Mouse (Mus musculus): ENCODE measurements around the gene Klf7. TPM values are rescaled to one million over a fixed set of nuclear protein-coding genes. Genes with fewer than 3 reads are reported as not detected.
A peak's percentile ranks its signal among the peaks of the same experiment; 100 is the strongest.

The Klf7 gene
- polyA plus RNA-seq, 1 experiment from 2014 or later = 40.9 TPM

DNA sequence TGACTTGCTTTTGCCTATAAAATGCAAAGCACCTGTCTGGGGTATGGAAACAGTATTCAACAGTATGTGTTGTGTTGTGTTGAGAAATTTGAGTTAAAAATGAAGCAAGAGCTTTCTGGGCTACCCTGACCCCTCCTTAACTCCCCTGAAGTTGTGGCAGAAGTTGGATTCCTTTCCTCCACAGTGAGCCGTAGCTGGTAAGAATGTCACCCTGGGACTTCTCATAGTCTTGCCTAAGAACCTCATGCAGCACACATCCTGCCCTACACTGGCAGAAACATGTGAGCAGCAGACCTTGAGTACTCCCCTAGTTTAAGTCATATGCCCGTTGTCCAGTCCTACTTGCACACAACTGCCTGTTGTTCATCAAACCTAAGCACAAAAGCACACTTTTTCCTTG is 4.7 kb upstream of the Klf7 start:
- TF ChIP-seq CTCF (IDR thresholded peaks at IDR 0.05) (no peak), EP300 (IDR thresholded peaks at IDR 0.05) (no peak)
- no peaks in the 10 kb centered on the region for H3K27me3 ChIP-seq (replicated peaks; ENCODE audit: insufficient read depth, low read length)
- H3K27ac ChIP-seq (ENCODE audit: low read length) = no peak overlapping the region
- no peak overlapping the region for H3K4me2 ChIP-seq (replicated peaks; ENCODE audit: low read depth, low read length)
- H3K4me3 ChIP-seq (ENCODE audit: low read depth, low read length) = no peak overlapping the region
- WGBS = 77% methylated on average over 2 of the region's 2 CpGs
- no peaks in the 10 kb centered on the region for H3K9me3 ChIP-seq (ENCODE audit: low read length)
- no peaks in the 10 kb centered on the region for H3K36me3 ChIP-seq (ENCODE audit: insufficient read depth, low read length)
- no peaks in the 10 kb centered on the region for H3K4me1 ChIP-seq (ENCODE audit: insufficient read depth, low read depth, low read length)
- ATAC-seq (no peak), DNase-seq (ENCODE audit: low spot score) (no peak)
- no peak overlapping the region for H3K9ac ChIP-seq (replicated peaks; ENCODE audit: low read depth)

- Histone ChIP-seq H3K4me3 (ENCODE audit: low read depth, low read length) (peak overlapping the region; percentile 94), H3K4me2 (replicated peaks; ENCODE audit: low read depth, low read length) (peak overlapping the region; percentile 70), H3K27me3 (replicated peaks; ENCODE audit: insufficient read depth, low read length) (no peaks in the 10 kb centered on the region), H3K36me3 (ENCODE audit: insufficient read depth, low read length) (no peaks in the 10 kb centered on the region), H3K9me3 (ENCODE audit: low read length) (no peaks in the 10 kb centered on the region), H3K9ac (replicated peaks; ENCODE audit: low read depth) (peak overlapping the region; percentile 100), H3K4me1 (ENCODE audit: insufficient read depth, low read depth, low read length) (no peaks in the 10 kb centered on the region), H3K27ac (ENCODE audit: low read length) (peak overlapping the region; percentile 100)
- WGBS = 18% methylated on average over 9 of the region's 9 CpGs
- ATAC-seq = no peak
- TF ChIP-seq EP300 (IDR thresholded peaks at IDR 0.05) = no peak
- no peak for TF ChIP-seq CTCF (IDR thresholded peaks at IDR 0.05)
- no peak for DNase-seq (ENCODE audit: low spot score)
Measured at GRCm38 (mm10) chr1:64122466-64122830, 366 bp upstream of the Klf7 start.

DNA sequence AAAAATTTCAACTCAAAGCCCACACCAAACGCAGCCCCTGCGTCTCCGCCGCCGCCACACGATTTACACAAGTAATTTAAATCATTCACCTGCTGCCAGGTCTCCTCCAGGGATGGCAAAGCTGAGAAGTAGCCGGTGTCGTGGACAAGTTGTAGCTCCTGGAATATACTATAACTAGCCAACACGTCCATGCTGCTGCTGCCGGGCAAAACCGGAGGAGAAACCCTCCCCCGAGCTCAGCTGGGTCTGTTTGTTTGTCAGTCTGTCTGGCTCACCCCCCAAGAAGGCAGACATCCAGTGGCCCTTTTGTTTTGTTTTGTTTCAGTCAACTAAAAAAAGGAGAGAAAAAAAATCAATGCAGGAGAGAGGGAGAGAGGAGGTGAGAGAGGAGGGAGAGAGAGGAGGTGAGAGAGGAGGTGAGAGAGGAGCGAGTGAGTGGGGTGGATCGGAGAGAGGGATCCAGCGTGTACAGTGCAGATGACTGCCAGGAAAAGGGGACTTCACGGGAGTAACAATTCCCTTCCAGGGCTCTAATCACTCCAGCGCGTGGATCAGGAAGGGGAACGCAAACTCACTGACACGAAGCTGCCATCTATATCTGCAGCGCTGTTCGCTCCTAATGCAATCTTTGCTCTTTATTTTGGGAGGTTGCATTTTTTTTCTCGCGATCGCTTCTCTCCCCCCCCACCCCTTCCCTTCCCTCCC is 1.1 kb downstream of the Klf7 start:
- Histone ChIP-seq H3K4me1 (ENCODE audit: insufficient read depth, low read depth, low read length) (no peaks in the 10 kb centered on the region), H3K4me2 (replicated peaks; ENCODE audit: low read depth, low read length) (peak overlapping the region; percentile 75), H3K27me3 (replicated peaks; ENCODE audit: insufficient read depth, low read length) (no peaks in the 10 kb centered on the region), H3K9ac (replicated peaks; ENCODE audit: low read depth) (peak overlapping the region; percentile 78), H3K4me3 (ENCODE audit: low read depth, low read length) (peak overlapping the region; percentile 94), H3K36me3 (ENCODE audit: insufficient read depth, low read length) (no peaks in the 10 kb centered on the region), H3K27ac (ENCODE audit: low read length) (peak overlapping the region; percentile 100), H3K9me3 (ENCODE audit: low read length) (no peaks in the 10 kb centered on the region)
- TF ChIP-seq CTCF (IDR thresholded peaks at IDR 0.05) (peak; percentile 2; the same call in 1 of the 2 replicates), EP300 (IDR thresholded peaks at IDR 0.05) (peak; percentile 53; the same call in 1 of the 2 replicates)
- peak; percentile 23 for ATAC-seq
- WGBS = under 1% methylated on average over 25 of the region's 25 CpGs
- DNase-seq (ENCODE audit: low spot score) = no peak

- H3K4me1 ChIP-seq (ENCODE audit: insufficient read depth, low read depth, low read length) = no peaks in the 10 kb centered on the region
Measured at GRCm38 (mm10) chr1:64120421-64120810, 1.7 kb downstream of the Klf7 start.

DNA sequence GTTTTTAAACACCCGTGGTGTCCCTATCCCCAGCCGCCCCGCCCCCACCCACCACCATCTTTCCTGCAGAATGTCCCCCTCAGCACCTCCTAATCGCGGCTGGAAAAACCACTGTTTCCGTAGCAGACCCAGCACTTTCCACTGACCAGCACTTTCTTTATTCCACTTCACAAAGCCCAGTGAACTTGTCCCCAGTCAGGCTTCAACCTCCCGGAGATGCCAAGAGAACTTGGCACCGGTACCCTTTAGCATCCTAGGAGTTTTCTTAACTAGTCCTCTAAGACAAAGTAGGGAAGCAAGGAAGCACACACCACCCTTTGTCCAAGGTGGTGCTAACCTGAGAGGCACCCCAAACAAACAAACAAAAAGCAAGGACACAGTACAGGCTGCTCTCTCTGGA is 2.2 kb downstream of the Klf7 start:
- TF ChIP-seq EP300 (IDR thresholded peaks at IDR 0.05) (no peak), CTCF (IDR thresholded peaks at IDR 0.05) (no peak)
- no peak for ATAC-seq
- Histone ChIP-seq H3K9ac (replicated peaks; ENCODE audit: low read depth) (peak overlapping the region; percentile 78), H3K4me1 (ENCODE audit: insufficient read depth, low read depth, low read length) (no peaks in the 10 kb centered on the region), H3K27ac (ENCODE audit: low read length) (peak overlapping the region; percentile 100), H3K4me2 (replicated peaks; ENCODE audit: low read depth, low read length) (peak overlapping the region; percentile 75), H3K9me3 (ENCODE audit: low read length) (no peaks in the 10 kb centered on the region), H3K4me3 (ENCODE audit: low read depth, low read length) (peak overlapping the region; percentile 94), H3K36me3 (ENCODE audit: insufficient read depth, low read length) (no peaks in the 10 kb centered on the region), H3K27me3 (replicated peaks; ENCODE audit: insufficient read depth, low read length) (no peaks in the 10 kb centered on the region)
- WGBS = 2% methylated on average over 8 of the region's 8 CpGs
- peak; percentile 37 for DNase-seq (ENCODE audit: low spot score)

More at GRCm38 (mm10) chr1:64120421-64120810, 1.7 kb downstream of the Klf7 start:
- ATAC-seq (no peak), DNase-seq (ENCODE audit: low spot score) (peak; percentile 56)
- peak overlapping the region; percentile 100 for H3K27ac ChIP-seq (ENCODE audit: low read length)
- under 1% methylated on average over 13 of the region's 13 CpGs for WGBS
- no peaks in the 10 kb centered on the region for H3K27me3 ChIP-seq (replicated peaks; ENCODE audit: insufficient read depth, low read length)
- peak overlapping the region; percentile 94 for H3K4me3 ChIP-seq (ENCODE audit: low read depth, low read length)
- H3K9ac ChIP-seq (replicated peaks; ENCODE audit: low read depth) = peak overlapping the region; percentile 78
- peak overlapping the region; percentile 75 for H3K4me2 ChIP-seq (replicated peaks; ENCODE audit: low read depth, low read length)
- 0 out of 2 replicates have a peak, but pooled peaks have one; percentile 9 for TF ChIP-seq EP300 (IDR thresholded peaks at IDR 0.05)
- no peak for TF ChIP-seq CTCF (IDR thresholded peaks at IDR 0.05)
- no peaks in the 10 kb centered on the region for H3K9me3 ChIP-seq (ENCODE audit: low read length)
- H3K36me3 ChIP-seq (ENCODE audit: insufficient read depth, low read length) = no peaks in the 10 kb centered on the region

DNA sequence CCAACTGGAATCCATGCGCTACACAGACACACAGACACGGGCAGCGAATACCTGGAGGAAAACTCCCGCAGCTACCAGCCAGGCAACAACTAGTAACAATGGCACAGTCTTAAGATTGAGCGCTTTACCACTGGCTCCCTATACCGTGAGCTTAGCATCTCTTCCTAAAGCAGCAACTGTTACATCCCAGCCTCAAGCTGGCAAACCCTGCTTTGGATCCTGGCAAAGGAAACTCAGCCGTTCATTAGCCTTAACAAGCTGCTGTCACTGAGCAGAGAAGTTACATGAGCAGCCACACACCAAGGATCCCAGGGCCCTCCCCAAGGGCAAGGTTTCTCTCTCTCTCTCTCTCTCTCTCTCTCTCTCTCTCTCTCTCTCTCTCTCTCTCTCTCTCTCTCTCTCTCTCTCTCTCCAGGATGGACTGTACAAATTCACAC is 2.7 kb downstream of the Klf7 start:
- DNase-seq (ENCODE audit: low spot score) = peak; percentile 36

More for the DNA sequence above, 2.7 kb downstream of the Klf7 start:
- H3K4me1 ChIP-seq (ENCODE audit: insufficient read depth, low read depth, low read length) = no peaks in the 10 kb centered on the region
- TF ChIP-seq EP300 (IDR thresholded peaks at IDR 0.05) (no peak), CTCF (IDR thresholded peaks at IDR 0.05) (no peak)
- no peaks in the 10 kb centered on the region for H3K36me3 ChIP-seq (ENCODE audit: insufficient read depth, low read length)
- H3K4me3 ChIP-seq (ENCODE audit: low read depth, low read length) = peak overlapping the region; percentile 94
- 8% methylated on average over 7 of the region's 7 CpGs for WGBS
- peak overlapping the region; percentile 75 for H3K4me2 ChIP-seq (replicated peaks; ENCODE audit: low read depth, low read length)
- ATAC-seq = no peak
- H3K27me3 ChIP-seq (replicated peaks; ENCODE audit: insufficient read depth, low read length) = no peaks in the 10 kb centered on the region
- H3K9ac ChIP-seq (replicated peaks; ENCODE audit: low read depth) = peak overlapping the region; percentile 78
- no peaks in the 10 kb centered on the region for H3K9me3 ChIP-seq (ENCODE audit: low read length)
- H3K27ac ChIP-seq (ENCODE audit: low read length) = peak overlapping the region; percentile 100
